Mouse (Mus musculus): ENCODE measurements around the gene Col5a1. TPM values are rescaled to one million over a fixed set of nuclear protein-coding genes. Genes with fewer than 3 reads are reported as not detected.

Col5a1 gene
- total and polyA plus RNA-seq, 3 experiments = 31.1 to 75.5 TPM; not detected in 1

- no peak for TF ChIP-seq BHLHE40 (IDR thresholded peaks at IDR 0.05; ENCODE audit: borderline replicate concordance, low read depth, low read length)
- no peaks in the 10 kb centered on the region for H3K79me2 ChIP-seq (ENCODE audit: control insufficient read depth, insufficient read depth, low read length, poor library complexity)
- H3K27ac ChIP-seq (ENCODE audit: control insufficient read depth, low read depth, low read length) = no peak overlapping the region
- no peaks in the 10 kb centered on the region for H3K9me3 ChIP-seq (replicated peaks; ENCODE audit: insufficient read depth, low read length)
- peaks cover 0 to 5% of the 10 kb centered on the region in 2 experiments; a peak in 1 of 4 replicates for H3K4me1 ChIP-seq (ENCODE audit: control insufficient read depth in 1 of 2, insufficient read depth in 2 of 2, low read length in 2 of 2)
- peaks cover 0 to 2% of the 10 kb centered on the region in 2 experiments; a peak in 1 of 4 replicates for H3K27me3 ChIP-seq (ENCODE audit: control insufficient read depth in 1 of 2, insufficient read depth in 2 of 2, low read length in 2 of 2)
- H3K9ac ChIP-seq (ENCODE audit: control insufficient read depth, low read depth, low read length, poor library complexity, severe bottlenecking) = no peak overlapping the region
- DNase-seq (ENCODE audit: low read depth, low spot score) = no peak
- H3K4me3 ChIP-seq (ENCODE audit: control insufficient read depth in 1 of 2, insufficient read depth in 1 of 2, low read depth in 2 of 2, low read length in 2 of 2) = no peak overlapping the region
- 0 out of 4 replicates have a peak, but pooled peaks cover 0 to 2% of the 10 kb centered on the region in 2 experiments for H3K36me3 ChIP-seq (ENCODE audit: control insufficient read depth in 1 of 2, insufficient read depth in 2 of 2, low read length in 2 of 2)
Measured at GRCm38 (mm10) chr2:27847001-27847400, 39.2 kb upstream of the Col5a1 start.

- no peak for DNase-seq (ENCODE audit: low read depth, low spot score)
- Histone ChIP-seq H3K36me3 (ENCODE audit: control insufficient read depth in 1 of 2, insufficient read depth in 2 of 2, low read length in 2 of 2) (0 out of 4 replicates have a peak, but pooled peaks cover 0 to 2% of the 10 kb centered on the region in 2 experiments), H3K79me2 (ENCODE audit: control insufficient read depth, insufficient read depth, low read length, poor library complexity) (no peaks in the 10 kb centered on the region), H3K4me1 (ENCODE audit: control insufficient read depth in 1 of 2, insufficient read depth in 2 of 2, low read length in 2 of 2) (peaks cover 0 to 5% of the 10 kb centered on the region in 2 experiments; a peak in 1 of 4 replicates), H3K27ac (ENCODE audit: control insufficient read depth, low read depth, low read length) (no peak overlapping the region), H3K9ac (ENCODE audit: control insufficient read depth, low read depth, low read length, poor library complexity, severe bottlenecking) (no peak overlapping the region), H3K9me3 (replicated peaks; ENCODE audit: insufficient read depth, low read length) (no peaks in the 10 kb centered on the region), H3K27me3 (ENCODE audit: control insufficient read depth in 1 of 2, insufficient read depth in 2 of 2, low read length in 2 of 2) (peaks cover 0 to 2% of the 10 kb centered on the region in 2 experiments; a peak in 1 of 4 replicates), H3K4me3 (ENCODE audit: control insufficient read depth in 1 of 2, insufficient read depth in 1 of 2, low read depth in 2 of 2, low read length in 2 of 2) (no peak overlapping the region)
- TF ChIP-seq NELFE (IDR thresholded peaks at IDR 0.05; ENCODE audit: low read depth, low read length) = no peak
Measured at GRCm38 (mm10) chr2:27847851-27848435, 38.3 kb upstream of the Col5a1 start.

- Histone ChIP-seq H3K36me3 (ENCODE audit: control insufficient read depth in 1 of 2, insufficient read depth in 2 of 2, low read length in 2 of 2) (0 out of 4 replicates have a peak, but pooled peaks cover 0 to 2% of the 10 kb centered on the region in 2 experiments), H3K27ac (ENCODE audit: control insufficient read depth, low read depth, low read length) (no peak overlapping the region), H3K79me2 (ENCODE audit: control insufficient read depth, insufficient read depth, low read length, poor library complexity) (no peaks in the 10 kb centered on the region), H3K9me3 (replicated peaks; ENCODE audit: insufficient read depth, low read length) (no peaks in the 10 kb centered on the region), H3K9ac (ENCODE audit: control insufficient read depth, low read depth, low read length, poor library complexity, severe bottlenecking) (no peak overlapping the region), H3K4me1 (ENCODE audit: control insufficient read depth in 1 of 2, insufficient read depth in 2 of 2, low read length in 2 of 2) (peaks cover 0 to 5% of the 10 kb centered on the region in 2 experiments; a peak in 1 of 4 replicates), H3K27me3 (ENCODE audit: control insufficient read depth in 1 of 2, insufficient read depth in 2 of 2, low read length in 2 of 2) (peaks cover 0 to 3% of the 10 kb centered on the region in 2 experiments; a peak in 1 of 4 replicates), H3K4me3 (ENCODE audit: control insufficient read depth in 1 of 2, insufficient read depth in 1 of 2, low read depth in 2 of 2, low read length in 2 of 2) (no peak overlapping the region)
- no peak for TF ChIP-seq HCFC1 (IDR thresholded peaks at IDR 0.05; ENCODE audit: low read depth, low read length)
- no peak for TF ChIP-seq ZMIZ1 (IDR thresholded peaks at IDR 0.05; ENCODE audit: low read depth, low read length)
- TF ChIP-seq ZC3H11A (IDR thresholded peaks at IDR 0.05; ENCODE audit: low read depth, low read length) = no peak
- no peak for TF ChIP-seq ZKSCAN1 (IDR thresholded peaks at IDR 0.05; ENCODE audit: low read depth, low read length)
- no peak for TF ChIP-seq CHD1 (IDR thresholded peaks at IDR 0.05; ENCODE audit: low read depth, low read length)
- peak; percentile 18 for DNase-seq (ENCODE audit: low read depth, low spot score)
Measured at GRCm38 (mm10) chr2:27848466-27848865, 37.8 kb upstream of the Col5a1 start.
